ENCODE assay signal across 10 mouse cellular contexts in genomic region chr10:109903701-109904555, GRCm38 (mm10).
DNase-seq lines count a peak whose midpoint lies in the region; ATAC-seq and TF ChIP-seq lines count a peak whose summit lies in the region.
"Had no signal": no experiment of that assay in that cellular context is flagged by ENCODE, and none has a peak within 500 bp of the region (broad histone marks: within the 10 kb centered on the region; RNA-seq: fewer than 3 reads in every experiment).

No protein-coding gene starts in this region.

- no peak for DNase-seq in gastrocnemius, adult 2 months
- DNase-seq in gastrocnemius, postnatal 4 days (ENCODE audit: low spot score in 2 of 2): no peak
- no peak for DNase-seq in limb, embryonic 10.5 days (ENCODE audit: low spot score)
- peak; percentile 22 for DNase-seq in adrenal gland, postnatal 14 days
- DNase-seq in layer of hippocampus, postnatal 10 days (ENCODE audit: low spot score in 2 of 2): no peak
- DNase-seq in cerebellum, adult 9-10 months: no peak
- DNase-seq: spleen, adult 18-20 months had no signal

- H3ac ChIP-seq in myocyte (ENCODE audit: control insufficient read depth, insufficient read length): no peak overlapping the region

- peak overlapping the region; percentile 48 for H3K27ac ChIP-seq in gastrocnemius, adult 2 months
- H3K27ac ChIP-seq in limb, embryonic 13.5 days: no peak overlapping the region
- no peak overlapping the region for H3K27ac ChIP-seq in limb, embryonic 10.5 days
- H3K27ac ChIP-seq: forebrain, embryonic 10.5 days had no signal

- TF ChIP-seq POLR2A in myocyte (IDR thresholded peaks at IDR 0.05; ENCODE audit: insufficient read length, low read depth): peak; percentile 39

- H3K9me3 ChIP-seq in limb, embryonic 13.5 days: no peaks in the 10 kb centered on the region
- no peaks in the 10 kb centered on the region for H3K9me3 ChIP-seq in limb, embryonic 10.5 days (replicated peaks)
- H3K9me3 ChIP-seq: forebrain, embryonic 10.5 days had no signal

- peaks cover 19% of the 10 kb centered on the region for H3K79me2 ChIP-seq in myocyte (ENCODE audit: control insufficient read depth, insufficient read depth)

- no peaks in the 10 kb centered on the region for H3K27me3 ChIP-seq in limb, embryonic 13.5 days
- H3K27me3 ChIP-seq in limb, embryonic 10.5 days (ENCODE audit: low read depth, poor library complexity, severe bottlenecking): no peaks in the 10 kb centered on the region
- no peaks in the 10 kb centered on the region for H3K27me3 ChIP-seq in myocyte (ENCODE audit: control insufficient read depth, insufficient read depth, insufficient read length)

- intact Hi-C loops in gastrocnemius, adult 2 months (cut with DNase I): no loop called here

- no peak for TF ChIP-seq CTCF in gastrocnemius, adult 2 months (IDR thresholded peaks at IDR 0.05)

- no peaks in the 10 kb centered on the region for H3K36me3 ChIP-seq in limb, embryonic 13.5 days
- no peaks in the 10 kb centered on the region for H3K36me3 ChIP-seq in limb, embryonic 10.5 days
- H3K36me3 ChIP-seq in myocyte (ENCODE audit: control insufficient read depth, insufficient read depth): no peaks in the 10 kb centered on the region
- H3K36me3 ChIP-seq: forebrain, embryonic 10.5 days had no signal

- 0 out of 2 replicates have a peak, but pooled peaks cover 3% of the 10 kb centered on the region for H3K4me1 ChIP-seq in limb, embryonic 13.5 days
- 0 out of 2 replicates have a peak, but pooled peaks cover 8% of the 10 kb centered on the region for H3K4me1 ChIP-seq in limb, embryonic 10.5 days
- H3K4me1 ChIP-seq: forebrain, embryonic 10.5 days had no signal

- H3K4me3 ChIP-seq in gastrocnemius, adult 2 months: peak overlapping the region; percentile 49
- H3K4me3 ChIP-seq in limb, embryonic 13.5 days: no peak overlapping the region
- no peak overlapping the region for H3K4me3 ChIP-seq in limb, embryonic 10.5 days
- peak overlapping the region; percentile 34 for H3K4me3 ChIP-seq in myocyte
- H3K4me3 ChIP-seq: forebrain, embryonic 10.5 days had no signal

- H3K4me2 ChIP-seq in limb, embryonic 13.5 days (replicated peaks): 0 out of 2 replicates have a peak overlapping the region, but pooled peaks have one; percentile 3
- H3K4me2 ChIP-seq in myocyte (ENCODE audit: low read depth): peak overlapping the region; percentile 91

- ATAC-seq in limb, embryonic 13.5 days (ENCODE audit: low FRiP score, low read depth): no peak

- 70% methylated on average over 17 of the region's 17 CpGs for WGBS in limb, embryonic 13.5 days
- 82% methylated on average over 17 of the region's 17 CpGs for WGBS in limb, embryonic 10.5 days

- no peak overlapping the region for H3K9ac ChIP-seq in limb, embryonic 13.5 days

TF ChIP-seq in myocyte, 11 proteins besides CTCF, POLR2A, EP300 and RAD21:
- TF ChIP-seq MAX (IDR thresholded peaks at IDR 0.05; ENCODE audit: low read depth): no peak
- TF ChIP-seq CEBPB (IDR thresholded peaks at IDR 0.05; ENCODE audit: insufficient read depth, poor library complexity, severe bottlenecking): no peak
- no peak for TF ChIP-seq SRF (IDR thresholded peaks at IDR 0.05; ENCODE audit: control insufficient read depth, insufficient read length, low read depth)
- TF ChIP-seq POLR2AphosphoS2 (IDR thresholded peaks at IDR 0.05; ENCODE audit: insufficient read length, low read depth): no peak
- TF ChIP-seq MYOG (IDR thresholded peaks at IDR 0.05; ENCODE audit: control insufficient read depth in 1 of 3, insufficient read depth in 1 of 3, insufficient read length in 2 of 3, low read depth in 2 of 3): no peak
TF ChIP-seq in myocyte: peak in this region for 0.

Comparison
In these comparisons a context has a peak if more than half of its experiments do, and no peak if none do; other contexts are left out.
1. H3K4me3 ChIP-seq: peak in gastrocnemius, adult 2 months (single experiment) and myocyte (single experiment); none in limb, embryonic 13.5 days (single experiment) and limb, embryonic 10.5 days (single experiment).